Mouse (Mus musculus): ENCODE data around the gene Aaas. TPM values are rescaled to one million over a fixed set of nuclear protein-coding genes. Genes with fewer than 3 reads are reported as not detected.

Aaas gene
- polyA plus RNA-seq, 1 experiment from 2014 or later: 103 TPM

DNA sequence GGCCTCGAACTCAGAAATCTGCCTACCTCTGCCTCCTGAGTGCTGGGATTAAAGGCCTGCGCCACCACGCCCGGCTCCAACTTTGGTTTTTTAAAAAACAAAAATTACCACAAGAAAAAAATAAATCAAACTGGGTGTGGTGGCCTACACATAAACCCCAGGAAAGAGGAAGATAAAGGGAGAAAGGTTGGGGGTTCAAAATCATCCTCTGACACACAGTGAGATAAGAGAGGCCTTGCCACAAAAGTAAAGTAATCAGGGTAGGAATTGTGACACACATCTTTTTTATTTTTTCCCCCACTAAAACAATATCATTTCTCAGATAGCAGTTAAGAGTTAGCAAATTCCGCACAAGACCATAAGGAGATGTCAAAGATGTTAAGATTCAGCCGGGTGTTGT, 33.1 kb upstream of the Aaas start:
- no peaks in the 10 kb centered on the region for H3K9me3 ChIP-seq (ENCODE audit: control insufficient read depth, low read length)
- H3K36me3 ChIP-seq (ENCODE audit: control insufficient read depth, insufficient read depth, low read length): no peaks in the 10 kb centered on the region
- H3K4me2 ChIP-seq (ENCODE audit: low read depth, low read length, severe bottlenecking): no peak overlapping the region
- H3K27ac ChIP-seq (ENCODE audit: low read depth, low read length): no peak overlapping the region
- WGBS: 93% methylated on average over 6 of the region's 6 CpGs
- no peaks in the 10 kb centered on the region for H3K27me3 ChIP-seq (ENCODE audit: control insufficient read depth, insufficient read depth, low read length)
- no peaks in the 10 kb centered on the region for H3K4me1 ChIP-seq (replicated peaks; ENCODE audit: control insufficient read depth, insufficient read depth, low read length)
- no peak overlapping the region for H3K9ac ChIP-seq (ENCODE audit: low read length)
- ATAC-seq (replicated peaks; ENCODE audit: low FRiP score) (no peak), DNase-seq (ENCODE audit: low spot score) (no peak)
- no peak overlapping the region for H3K4me3 ChIP-seq (ENCODE audit: low read depth, low read length)

DNA sequence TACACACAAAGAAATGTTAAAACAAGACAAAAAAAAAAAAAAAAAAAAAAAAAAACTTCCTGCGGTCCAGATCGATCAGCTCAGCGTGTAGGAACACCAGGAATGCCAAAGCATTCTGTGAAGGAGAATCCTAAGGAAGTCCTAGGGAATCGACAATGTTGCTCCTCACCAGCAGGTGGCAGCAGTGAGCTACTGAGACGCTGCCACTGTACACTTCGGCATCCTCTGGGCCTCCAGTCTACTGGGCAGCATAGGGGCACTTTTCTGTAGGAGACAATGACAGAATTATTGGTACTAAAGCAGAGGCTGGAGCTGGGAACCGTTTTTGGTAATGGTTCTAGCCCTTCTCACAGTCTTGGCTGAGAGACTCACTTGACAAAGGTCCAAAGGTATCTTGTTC, 31.0 kb upstream of the Aaas start:
- peak; percentile 93 for DNase-seq (ENCODE audit: low spot score)
- ATAC-seq (replicated peaks; ENCODE audit: low FRiP score): peak; percentile 67
- 1% methylated on average over 7 of the region's 7 CpGs for WGBS
- no peak overlapping the region for H3K27ac ChIP-seq (ENCODE audit: low read depth, low read length)
- H3K4me3 ChIP-seq (ENCODE audit: low read depth, low read length): no peak overlapping the region
- H3K36me3 ChIP-seq (ENCODE audit: control insufficient read depth, insufficient read depth, low read length): no peaks in the 10 kb centered on the region
- H3K27me3 ChIP-seq (ENCODE audit: control insufficient read depth, insufficient read depth, low read length): no peaks in the 10 kb centered on the region
- no peak overlapping the region for H3K9ac ChIP-seq (ENCODE audit: low read length)
- H3K4me1 ChIP-seq (replicated peaks; ENCODE audit: control insufficient read depth, insufficient read depth, low read length): peaks cover 2% of the 10 kb centered on the region; the same call in 1 of the 2 replicates
- no peak overlapping the region for H3K4me2 ChIP-seq (ENCODE audit: low read depth, low read length, severe bottlenecking)
- no peaks in the 10 kb centered on the region for H3K9me3 ChIP-seq (ENCODE audit: control insufficient read depth, low read length)

DNA sequence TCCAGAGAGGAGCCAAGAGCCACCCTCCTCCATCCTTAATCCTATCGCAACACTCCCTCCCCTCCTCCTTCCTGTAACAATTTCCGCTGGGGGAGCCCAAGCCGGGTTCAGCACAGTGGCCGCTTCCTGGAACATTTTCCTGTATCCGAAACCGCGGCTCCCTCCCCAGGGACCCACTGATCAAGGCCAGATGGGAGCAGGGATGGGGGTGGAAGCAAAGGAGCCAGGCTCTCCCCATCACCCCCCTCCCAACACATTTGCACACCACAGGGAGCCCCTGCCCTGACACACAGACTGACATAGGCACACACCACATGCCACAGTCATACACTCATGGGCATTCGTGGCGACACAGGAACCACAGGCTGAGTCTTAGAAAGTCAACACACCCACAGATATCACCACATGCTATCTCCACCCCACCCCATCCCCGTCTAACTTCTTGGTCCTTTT, 27.3 kb upstream of the Aaas start:
- Histone ChIP-seq H3K4me1 (replicated peaks; ENCODE audit: control insufficient read depth, insufficient read depth, low read length) (peaks cover 7% of the 10 kb centered on the region), H3K27ac (ENCODE audit: low read depth, low read length) (no peak overlapping the region), H3K4me3 (ENCODE audit: low read depth, low read length) (no peak overlapping the region), H3K36me3 (ENCODE audit: control insufficient read depth, insufficient read depth, low read length) (no peaks in the 10 kb centered on the region), H3K9me3 (ENCODE audit: control insufficient read depth, low read length) (no peaks in the 10 kb centered on the region), H3K27me3 (ENCODE audit: control insufficient read depth, insufficient read depth, low read length) (no peaks in the 10 kb centered on the region), H3K4me2 (ENCODE audit: low read depth, low read length, severe bottlenecking) (0 out of 2 replicates have a peak overlapping the region, but pooled peaks have one; percentile 5), H3K9ac (ENCODE audit: low read length) (no peak overlapping the region)
- no peak for ATAC-seq (replicated peaks; ENCODE audit: low FRiP score)
- DNase-seq (ENCODE audit: low spot score): peak; percentile 63
- 11% methylated on average over 10 of the region's 10 CpGs for whole genome bisulfite sequencing

DNA sequence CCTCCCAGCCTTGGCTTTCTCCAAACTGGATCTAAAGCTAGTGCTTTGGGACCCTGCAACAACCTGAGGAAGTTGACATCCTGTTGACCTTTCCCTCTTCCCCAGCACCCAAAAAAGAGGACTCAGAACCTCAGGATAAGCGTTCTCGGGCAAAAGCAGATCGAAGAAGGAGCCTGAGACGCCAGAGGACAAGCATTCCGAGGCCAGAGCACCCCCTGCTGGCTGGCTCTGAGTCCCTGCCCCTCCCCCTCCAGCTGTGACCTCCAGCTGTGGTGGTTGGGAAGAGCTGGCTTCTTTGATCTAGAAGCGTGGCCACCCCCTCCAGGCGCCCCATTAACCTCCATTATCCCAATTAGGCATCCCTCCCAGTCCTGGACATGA, 26.6 kb upstream of the Aaas start:
- DNase-seq (ENCODE audit: low spot score) (peak; percentile 89), ATAC-seq (replicated peaks; ENCODE audit: low FRiP score) (peak; percentile 69)
- WGBS: 2% methylated on average over 7 of the region's 7 CpGs
- no peaks in the 10 kb centered on the region for H3K9me3 ChIP-seq (ENCODE audit: control insufficient read depth, low read length)
- no peaks in the 10 kb centered on the region for H3K27me3 ChIP-seq (ENCODE audit: control insufficient read depth, insufficient read depth, low read length)
- H3K4me2 ChIP-seq (ENCODE audit: low read depth, low read length, severe bottlenecking): peak overlapping the region; percentile 95
- peaks cover 7% of the 10 kb centered on the region for H3K4me1 ChIP-seq (replicated peaks; ENCODE audit: control insufficient read depth, insufficient read depth, low read length)
- H3K9ac ChIP-seq (ENCODE audit: low read length): peak overlapping the region; percentile 68
- peak overlapping the region; percentile 46 for H3K4me3 ChIP-seq (ENCODE audit: low read depth, low read length)
- no peaks in the 10 kb centered on the region for H3K36me3 ChIP-seq (ENCODE audit: control insufficient read depth, insufficient read depth, low read length)
- H3K27ac ChIP-seq (ENCODE audit: low read depth, low read length): no peak overlapping the region

DNA sequence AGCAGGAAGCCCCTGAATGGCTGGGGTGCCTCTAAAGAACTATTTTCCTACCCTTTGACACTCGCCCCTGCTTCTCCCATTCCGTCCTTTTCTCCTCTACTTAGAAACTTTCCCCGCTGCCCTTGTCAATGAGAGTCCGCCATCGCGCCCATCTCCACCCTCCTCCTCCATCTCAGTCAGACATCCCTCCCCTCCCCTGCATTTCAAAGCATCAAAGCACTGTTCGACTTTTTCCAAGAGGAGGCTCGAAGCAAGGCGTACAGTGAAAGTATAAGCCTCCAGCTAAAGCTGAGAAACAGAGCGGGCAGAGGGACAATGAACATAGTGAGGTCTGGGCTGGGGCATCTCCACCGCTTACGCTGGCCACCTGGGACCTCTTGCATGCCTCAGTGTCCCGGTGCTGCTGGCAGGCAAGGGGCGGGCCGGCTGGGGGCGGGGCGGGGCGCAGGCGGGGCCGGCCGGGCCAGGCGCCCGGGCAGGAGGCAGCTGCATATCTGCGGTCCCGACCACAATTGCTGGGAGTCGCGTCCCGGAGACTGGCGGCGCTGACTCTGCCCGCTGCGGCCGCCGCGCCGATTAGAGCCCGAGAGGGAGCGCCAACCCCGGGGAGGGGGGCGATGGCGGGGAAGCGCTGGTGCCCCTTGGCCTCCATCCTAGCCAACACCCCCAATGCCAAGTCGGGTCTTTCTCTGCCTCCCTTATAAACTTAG, 26.0 kb upstream of the Aaas start:
- DNase-seq (ENCODE audit: low spot score) (peak; percentile 87), ATAC-seq (replicated peaks; ENCODE audit: low FRiP score) (peak; percentile 84)
- Histone ChIP-seq H3K36me3 (ENCODE audit: control insufficient read depth, insufficient read depth, low read length) (no peaks in the 10 kb centered on the region), H3K4me1 (replicated peaks; ENCODE audit: control insufficient read depth, insufficient read depth, low read length) (peaks cover 7% of the 10 kb centered on the region), H3K27ac (ENCODE audit: low read depth, low read length) (no peak overlapping the region), H3K4me3 (ENCODE audit: low read depth, low read length) (peak overlapping the region; percentile 46), H3K9ac (ENCODE audit: low read length) (peak overlapping the region; percentile 68), H3K27me3 (ENCODE audit: control insufficient read depth, insufficient read depth, low read length) (no peaks in the 10 kb centered on the region), H3K9me3 (ENCODE audit: control insufficient read depth, low read length) (no peaks in the 10 kb centered on the region), H3K4me2 (ENCODE audit: low read depth, low read length, severe bottlenecking) (peak overlapping the region; percentile 95)
- WGBS: under 1% methylated on average over 42 of the region's 43 CpGs

DNA sequence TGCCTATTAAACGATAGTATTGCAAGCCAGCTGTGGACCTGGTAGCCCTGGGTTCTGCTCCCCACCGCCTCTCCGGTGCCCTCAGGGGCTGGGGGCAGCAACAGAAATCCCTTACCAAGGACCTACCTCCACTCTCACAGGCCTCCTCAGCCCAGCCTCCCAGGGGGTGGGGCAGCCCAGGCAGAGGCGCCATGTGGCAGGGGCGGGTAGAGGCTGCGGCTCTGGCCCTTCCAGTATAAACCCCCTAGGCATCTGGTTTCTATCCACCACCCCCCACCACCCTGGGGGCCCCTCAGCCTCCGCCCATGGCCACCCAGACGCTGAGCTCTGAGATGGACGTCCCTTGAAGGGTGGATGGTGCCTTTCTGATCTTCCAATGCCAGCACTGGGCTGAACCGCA, 20.2 kb upstream of the Aaas start:
- no peak overlapping the region for H3K27ac ChIP-seq (ENCODE audit: low read depth, low read length)
- no peak overlapping the region; the same call in 1 of the 2 replicates for H3K9ac ChIP-seq (ENCODE audit: low read length)
- no peaks in the 10 kb centered on the region for H3K36me3 ChIP-seq (ENCODE audit: control insufficient read depth, insufficient read depth, low read length)
- no peak overlapping the region for H3K4me3 ChIP-seq (ENCODE audit: low read depth, low read length)
- no peaks in the 10 kb centered on the region for H3K9me3 ChIP-seq (ENCODE audit: control insufficient read depth, low read length)
- 13% methylated on average over 10 of the region's 10 CpGs for WGBS
- H3K4me1 ChIP-seq (replicated peaks; ENCODE audit: control insufficient read depth, insufficient read depth, low read length): peaks cover 11% of the 10 kb centered on the region; the same call in 1 of the 2 replicates
- peak; percentile 66 for DNase-seq (ENCODE audit: low spot score)
- H3K4me2 ChIP-seq (ENCODE audit: low read depth, low read length, severe bottlenecking): no peak overlapping the region
- H3K27me3 ChIP-seq (ENCODE audit: control insufficient read depth, insufficient read depth, low read length): peaks cover 8% of the 10 kb centered on the region; the same call in 1 of the 2 replicates
- ATAC-seq (replicated peaks; ENCODE audit: low FRiP score): no peak

DNA sequence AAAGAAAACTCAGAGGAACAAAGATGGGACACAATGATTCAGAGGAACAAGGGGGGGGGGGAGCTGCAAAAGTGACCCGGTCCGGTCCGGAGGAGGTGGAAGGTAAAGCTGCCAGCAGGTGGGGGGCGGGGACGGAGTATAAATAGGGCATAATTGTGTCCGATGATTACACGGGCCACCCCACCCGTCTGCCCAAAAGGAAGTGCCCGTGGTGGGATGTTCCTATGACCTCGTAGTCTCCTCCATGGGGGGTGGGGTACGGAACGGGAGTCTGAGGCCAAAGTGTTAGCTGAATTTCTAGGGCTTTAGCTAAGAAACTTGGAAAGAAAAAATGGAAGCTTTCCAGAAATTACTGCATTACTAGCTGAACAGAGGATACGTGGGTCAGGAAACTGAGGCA, 19.4 kb upstream of the Aaas start:
- Histone ChIP-seq H3K4me3 (ENCODE audit: low read depth, low read length) (no peak overlapping the region), H3K9ac (ENCODE audit: low read length) (no peak overlapping the region), H3K36me3 (ENCODE audit: control insufficient read depth, insufficient read depth, low read length) (no peaks in the 10 kb centered on the region), H3K27ac (ENCODE audit: low read depth, low read length) (no peak overlapping the region), H3K9me3 (ENCODE audit: control insufficient read depth, low read length) (no peaks in the 10 kb centered on the region), H3K27me3 (ENCODE audit: control insufficient read depth, insufficient read depth, low read length) (peaks cover 8% of the 10 kb centered on the region; the same call in 1 of the 2 replicates), H3K4me1 (replicated peaks; ENCODE audit: control insufficient read depth, insufficient read depth, low read length) (peaks cover 11% of the 10 kb centered on the region; the same call in 1 of the 2 replicates), H3K4me2 (ENCODE audit: low read depth, low read length, severe bottlenecking) (no peak overlapping the region)
- WGBS: 9% methylated on average over 13 of the region's 13 CpGs
- ATAC-seq (replicated peaks; ENCODE audit: low FRiP score): no peak
- DNase-seq (ENCODE audit: low spot score): no peak

DNA sequence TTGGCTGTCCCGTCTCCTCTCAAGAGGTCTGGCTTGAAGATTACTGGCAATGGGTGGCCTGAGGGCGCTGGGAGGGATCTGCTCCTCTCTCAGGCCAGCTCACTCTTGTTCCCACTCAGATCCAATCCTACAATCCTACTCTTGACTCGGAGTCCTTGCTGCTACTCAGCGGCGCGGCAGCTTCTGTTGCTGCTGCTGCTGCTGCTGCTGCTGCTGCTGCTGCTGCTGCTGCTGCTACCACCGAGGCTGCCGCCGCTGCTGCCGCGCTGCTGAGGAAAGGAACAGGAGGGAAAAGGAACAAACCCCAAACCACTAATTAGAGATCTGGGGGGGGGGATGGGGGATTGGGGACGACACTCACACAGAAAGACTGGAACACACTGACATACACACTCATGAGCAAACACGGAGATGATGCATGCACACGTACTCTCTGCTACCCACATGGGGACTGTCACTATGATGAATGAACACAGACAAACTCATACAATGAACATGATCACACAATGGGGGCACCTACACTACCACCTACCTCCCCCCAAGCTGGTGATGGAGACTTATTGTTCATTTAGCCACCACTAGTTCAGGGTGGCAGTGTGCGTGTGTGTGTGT, 16.3 kb upstream of the Aaas start, which contains the start of gene Sp7:
TSS of gene Sp7 (minus strand) at position 450 of the 612 bp plus-strand sequence.
- Histone ChIP-seq H3K27me3 (ENCODE audit: control insufficient read depth, insufficient read depth, low read length) (peaks cover 10% of the 10 kb centered on the region), H3K9me3 (ENCODE audit: control insufficient read depth, low read length) (no peaks in the 10 kb centered on the region), H3K27ac (ENCODE audit: low read depth, low read length) (no peak within 1 kb of the TSS), H3K9ac (ENCODE audit: low read length) (peak within 1 kb of the TSS; percentile 21; the same call in 1 of the 2 replicates), H3K4me1 (replicated peaks; ENCODE audit: control insufficient read depth, insufficient read depth, low read length) (peaks cover 11% of the 10 kb centered on the region; the same call in 1 of the 2 replicates), H3K4me2 (ENCODE audit: low read depth, low read length, severe bottlenecking) (peak within 1 kb of the TSS; percentile 45), H3K36me3 (ENCODE audit: control insufficient read depth, insufficient read depth, low read length) (no peaks in the 10 kb centered on the region), H3K4me3 (ENCODE audit: low read depth, low read length) (peak within 1 kb of the TSS; percentile 16)
- ATAC-seq (replicated peaks; ENCODE audit: low FRiP score) (no peak), DNase-seq (ENCODE audit: low spot score) (peak; percentile 65)
- 9% methylated on average over 13 of the region's 15 CpGs for WGBS
